Mouse (Mus musculus) telencephalon, adult 2 months (tissue): ENCODE measurements around the gene Trp53.

Source experiments
- DNase-seq: peaks from one replicate; pipeline ENCODE4 v3.0.0-alpha.2; 2011; ENCODE audit warnings: low read depth, low spot score

Trp53 gene

GRCm38 (mm10) chr11:69560896-69561854 is 19.0 kb upstream of the Trp53 start:
- peak; percentile 79 for DNase-seq

DNA sequence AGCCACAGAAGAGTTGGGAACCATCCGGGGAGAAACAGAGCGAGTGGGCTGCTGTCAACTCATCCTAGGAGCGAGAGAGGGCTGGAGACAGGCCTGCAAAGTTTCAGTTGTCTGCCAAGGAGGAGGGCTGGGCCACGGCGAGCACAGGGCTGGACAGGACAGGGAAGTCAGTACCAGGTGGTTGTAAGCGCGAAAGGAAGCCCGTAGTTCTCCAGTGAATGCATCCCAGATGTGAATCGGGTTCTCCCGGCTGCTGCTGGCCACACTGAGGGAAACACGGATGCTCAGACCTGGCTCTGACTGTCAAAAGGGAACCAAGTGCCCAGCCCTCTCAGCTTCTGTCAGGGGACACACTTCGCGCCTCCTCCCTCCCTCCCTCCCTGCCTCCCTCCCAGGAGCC is 16.8 kb upstream of the Trp53 start:
- no peak for DNase-seq

DNA sequence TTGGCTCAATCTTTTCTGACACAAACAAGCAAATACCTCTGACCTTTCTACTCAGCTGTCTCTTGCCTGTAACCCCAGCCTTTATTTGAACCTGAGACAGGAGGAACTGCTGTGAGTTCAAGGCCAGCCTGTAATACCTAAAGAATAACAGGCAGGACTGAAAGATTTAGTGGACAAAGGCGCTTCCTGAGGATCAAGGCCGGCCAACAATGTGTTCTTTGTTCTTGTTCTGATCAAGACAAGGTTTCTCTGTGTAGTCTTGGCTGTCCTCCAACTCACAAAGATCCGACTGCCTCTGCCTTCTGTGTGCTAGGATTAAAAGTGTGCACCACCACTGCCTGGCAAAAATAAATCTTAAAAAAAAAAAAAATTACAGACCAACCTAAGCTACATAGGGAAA is 15.8 kb upstream of the Trp53 start:
- DNase-seq: no peak

DNA sequence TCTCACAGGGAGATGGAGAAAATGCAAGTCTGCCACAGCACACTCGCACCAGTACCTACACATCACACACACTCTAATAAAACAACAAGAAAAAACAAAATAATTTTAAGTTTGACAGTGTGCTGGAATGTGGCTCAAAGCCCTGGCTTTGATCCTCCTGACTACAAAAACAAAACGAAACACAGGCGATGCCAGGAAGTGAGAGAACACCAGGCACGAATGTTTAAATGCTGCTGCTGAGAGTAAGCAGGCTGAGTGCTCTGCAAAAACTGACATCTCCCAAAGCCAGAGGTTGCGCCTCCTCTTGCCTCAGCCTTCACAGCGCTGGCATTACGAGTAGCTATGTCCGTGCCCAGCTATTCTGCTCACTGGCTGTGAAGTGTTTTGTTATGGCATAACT is 15.0 kb upstream of the Trp53 start:
- no peak for DNase-seq

DNA sequence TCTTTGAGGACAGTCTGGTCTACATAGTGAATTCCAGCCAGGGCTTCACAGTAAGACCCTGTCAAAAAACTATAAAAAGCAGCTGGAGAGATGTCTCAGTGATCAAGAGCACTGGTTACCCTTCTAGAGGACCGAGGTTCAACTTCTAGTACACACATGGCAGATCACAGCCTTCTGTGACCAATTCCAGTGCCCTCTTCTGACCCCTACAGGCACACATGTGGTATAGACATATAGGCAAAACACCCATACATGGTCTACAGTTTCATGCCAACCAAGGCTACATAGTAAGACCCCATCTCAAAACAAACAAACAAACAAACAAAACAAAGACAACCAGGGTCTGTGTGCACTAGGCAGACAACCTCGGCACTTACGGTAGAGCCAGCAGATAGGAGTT is 4.9 kb upstream of the Trp53 start:
- no peak for DNase-seq

DNA sequence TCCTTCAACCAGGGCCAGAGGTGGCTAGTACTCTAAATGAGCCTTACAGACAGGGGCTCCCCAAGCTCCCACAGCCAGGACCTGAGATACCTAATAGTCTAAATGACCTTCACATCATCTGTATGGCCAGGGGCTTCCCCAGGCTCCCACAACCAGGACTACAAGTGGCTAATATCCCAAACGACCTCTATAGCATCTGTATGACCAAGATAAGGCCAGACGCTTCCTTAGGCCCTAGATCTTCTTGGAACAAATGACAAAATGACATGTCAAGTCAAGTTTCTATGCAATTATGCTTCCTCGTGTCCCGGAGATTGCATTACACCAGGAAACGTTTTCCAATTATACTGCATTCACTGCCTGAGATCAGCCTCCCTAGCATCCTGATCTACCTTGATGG is 3.9 kb upstream of the Trp53 start:
- DNase-seq: no peak

- DNase-seq: no peak
Measured at GRCm38 (mm10) chr11:69578301-69578700, 1.9 kb upstream of the Trp53 start.

DNA sequence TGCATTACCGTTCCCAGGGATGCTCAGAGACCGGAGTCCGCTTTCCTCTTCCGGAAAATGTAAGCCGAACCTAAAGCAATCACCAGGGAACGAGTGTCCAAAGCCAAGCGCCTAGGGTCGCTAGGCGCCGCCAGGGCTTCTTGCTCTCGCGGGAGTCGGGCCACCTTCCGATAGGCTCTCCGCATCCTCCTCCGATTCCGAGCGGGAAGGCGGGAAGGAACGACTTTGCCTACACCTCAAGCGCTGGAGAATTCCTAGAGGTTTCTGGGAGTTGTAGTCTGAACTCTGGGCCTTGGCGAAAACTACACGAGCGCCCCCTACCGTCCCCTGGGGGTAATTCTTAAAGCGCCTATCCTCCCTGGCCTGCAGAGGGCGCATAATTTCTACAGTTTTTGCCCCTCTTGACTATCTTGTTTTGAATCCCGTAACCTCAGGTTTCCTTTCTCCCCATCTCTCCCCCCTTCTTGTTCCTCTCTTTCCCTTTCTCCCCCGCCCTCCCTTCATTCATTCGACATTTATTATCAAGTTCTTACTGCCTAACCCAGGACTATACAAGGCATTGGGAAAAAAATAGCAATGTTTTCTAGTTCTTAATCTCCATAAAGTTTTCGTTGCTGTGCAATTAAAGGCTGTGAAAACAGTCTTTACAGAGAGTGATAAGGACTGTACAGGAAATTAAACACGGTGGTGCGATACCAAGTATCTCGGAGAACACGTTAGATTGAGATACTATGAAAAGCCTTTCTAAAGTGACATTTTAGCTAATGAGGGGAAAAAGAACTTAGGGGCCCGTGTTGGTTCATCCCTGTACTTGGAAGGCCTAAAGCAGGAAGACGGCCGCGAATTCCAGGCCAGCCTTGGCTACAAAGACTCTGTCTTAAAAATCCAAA is 786 bp upstream of the Trp53 start:
- peak; percentile 98 for DNase-seq

GRCm38 (mm10) chr11:69580572-69581146 is 500 bp downstream of the Trp53 start:
- DNase-seq: no peak

DNA sequence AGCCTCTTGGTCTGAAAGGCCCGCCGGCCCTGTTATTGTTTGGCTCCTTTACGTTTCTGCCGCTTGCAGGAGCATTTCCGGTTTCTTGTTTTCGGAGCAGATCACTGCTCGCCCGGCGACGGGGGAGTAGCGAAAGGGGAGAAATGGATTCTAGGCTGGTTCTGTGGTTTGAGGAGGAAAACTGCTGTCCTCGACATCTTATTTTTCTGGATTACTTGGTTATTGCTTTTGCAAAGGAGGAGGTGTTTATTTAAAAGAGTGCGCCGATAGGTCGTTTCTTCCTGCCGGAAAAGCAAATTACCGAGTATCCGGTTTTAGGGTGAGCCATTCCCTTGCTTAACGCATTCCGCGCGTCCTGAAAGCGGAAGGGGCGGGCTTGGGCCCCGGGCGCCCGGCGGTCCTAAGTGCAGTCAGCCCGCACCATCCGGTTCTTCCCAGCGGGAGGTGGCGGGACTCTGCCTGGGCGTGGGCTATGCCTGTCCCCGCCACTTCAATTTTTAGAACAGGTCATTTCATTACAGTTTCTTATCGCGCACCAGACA is 1.1 kb downstream of the Trp53 start:
- DNase-seq: peak; percentile 95

- no peak for DNase-seq
Measured at GRCm38 (mm10) chr11:69581814-69582213, 1.7 kb downstream of the Trp53 start.

DNA sequence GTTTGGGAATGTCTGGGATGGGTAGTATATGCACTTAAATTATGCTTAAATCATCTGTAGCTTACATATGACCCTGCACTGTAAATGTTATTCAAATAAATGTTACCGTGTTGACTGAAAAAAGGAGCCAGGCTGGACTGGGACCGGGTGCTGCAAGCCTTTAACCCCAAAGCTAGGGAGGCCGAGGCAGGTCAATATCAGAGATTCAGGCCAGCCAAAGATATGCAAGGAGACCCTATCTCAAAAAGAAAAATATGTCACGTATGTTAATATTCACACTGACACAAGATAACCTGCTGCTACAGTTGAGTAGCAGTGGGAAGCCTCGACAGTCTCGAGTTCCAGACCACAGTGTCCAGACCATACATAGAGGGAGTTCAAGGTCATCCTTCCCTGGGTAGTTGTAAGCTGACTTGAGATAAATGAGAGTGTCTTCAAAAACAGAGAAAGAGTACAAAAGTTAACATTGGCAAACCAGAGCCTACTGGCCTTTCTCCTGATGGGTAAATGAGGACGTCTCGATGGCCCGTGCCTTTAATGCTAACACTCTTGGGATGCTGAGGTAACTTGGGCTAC is 2.2 kb downstream of the Trp53 start:
- no peak for DNase-seq

DNA sequence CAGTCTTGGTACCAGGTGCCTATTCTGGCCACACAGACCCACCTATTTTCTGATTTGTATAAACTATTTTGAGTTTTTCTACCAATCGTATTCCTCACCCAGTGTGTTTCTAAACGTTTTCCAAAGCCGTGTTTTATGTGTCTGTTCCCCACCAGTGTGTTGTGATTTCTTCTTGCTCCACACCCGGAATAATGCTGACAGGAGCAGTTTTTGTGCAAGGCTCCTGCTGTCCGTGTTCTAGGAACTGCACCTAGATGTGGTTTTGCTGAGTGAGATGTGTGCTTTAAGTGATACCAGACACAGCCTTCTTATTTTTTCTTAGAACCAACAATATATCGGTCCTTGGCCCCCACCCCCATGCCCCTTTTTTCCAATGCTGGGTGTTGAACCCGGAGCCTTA is 3.8 kb downstream of the Trp53 start:
- DNase-seq: no peak

DNA sequence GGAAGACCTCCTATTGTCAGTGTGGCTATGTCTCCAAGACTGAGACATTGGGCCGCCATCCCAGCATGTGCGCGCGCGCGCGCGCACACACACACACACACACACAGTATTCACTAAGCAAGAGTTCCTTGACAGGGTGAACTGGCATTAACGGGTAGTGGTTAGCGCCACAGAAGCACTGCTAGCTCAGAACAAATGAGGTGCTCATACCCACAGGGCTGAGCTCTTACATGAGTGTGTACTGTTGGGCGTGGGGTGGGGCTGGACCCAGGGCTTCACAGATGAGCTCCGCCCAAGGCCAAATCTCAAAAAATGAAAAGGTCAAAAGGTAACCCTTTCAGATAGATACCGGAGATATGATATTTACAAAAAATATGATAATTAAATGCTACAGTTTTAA is 4.8 kb downstream of the Trp53 start:
- no peak for DNase-seq

DNA sequence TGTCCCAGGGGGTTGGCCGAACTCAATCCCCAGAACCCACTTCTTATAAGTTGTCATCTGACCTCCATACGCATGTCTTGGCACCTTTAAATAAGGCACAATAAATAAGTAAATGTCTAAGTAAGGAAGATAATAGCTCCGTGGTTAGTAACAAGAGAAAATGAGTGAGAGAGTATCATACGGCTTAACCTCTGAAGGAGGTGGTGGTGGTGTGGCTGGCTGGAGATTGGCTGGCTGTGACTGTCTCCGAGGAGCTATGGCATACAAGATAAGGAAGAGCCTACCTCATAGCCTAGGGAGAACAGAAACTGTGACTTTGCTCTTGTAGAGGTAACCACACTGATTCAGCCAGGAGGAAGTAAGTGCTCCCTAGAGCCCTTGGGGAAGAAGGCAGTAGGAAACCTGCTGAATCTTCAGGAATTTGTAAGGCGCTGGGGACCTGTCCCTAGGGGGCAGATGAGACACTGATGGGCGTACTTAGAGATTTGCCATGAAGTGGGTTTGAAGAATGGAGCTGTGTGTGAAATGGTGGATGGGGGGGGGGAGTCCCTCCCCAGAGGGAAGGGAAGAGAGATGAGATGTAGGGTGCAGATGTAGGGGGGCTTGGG is 5.7 kb downstream of the Trp53 start:
- DNase-seq: no peak

DNA sequence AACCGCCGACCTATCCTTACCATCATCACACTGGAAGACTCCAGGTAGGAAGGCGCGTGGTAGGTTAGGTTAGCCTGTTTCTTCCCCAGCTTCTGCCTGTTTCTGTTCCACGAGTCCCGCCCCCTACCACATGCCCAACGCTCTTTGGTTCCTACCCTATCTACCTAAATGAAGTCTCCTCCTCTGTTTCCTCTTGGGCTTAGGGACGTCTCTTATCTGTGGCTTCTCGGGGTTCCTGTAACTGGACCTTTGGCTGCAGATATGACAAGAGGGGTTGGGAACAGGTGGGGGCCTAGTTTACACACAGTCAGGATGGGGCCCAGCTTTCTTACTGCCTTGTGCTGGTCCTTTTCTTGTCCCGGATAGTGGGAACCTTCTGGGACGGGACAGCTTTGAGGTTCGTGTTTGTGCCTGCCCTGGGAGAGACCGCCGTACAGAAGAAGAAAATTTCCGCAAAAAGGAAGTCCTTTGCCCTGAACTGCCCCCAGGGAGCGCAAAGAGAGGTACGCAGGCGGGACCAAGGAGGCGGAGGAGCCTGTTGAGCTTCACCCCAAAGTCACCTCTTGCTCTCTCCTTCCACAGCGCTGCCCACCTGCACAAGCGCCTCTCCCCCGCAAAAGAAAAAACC is 9.2 kb downstream of the Trp53 start:
- DNase-seq: no peak

GRCm38 (mm10) chr11:69590622-69591021 is 10.5 kb downstream of the Trp53 start:
- DNase-seq: no peak

DNA sequence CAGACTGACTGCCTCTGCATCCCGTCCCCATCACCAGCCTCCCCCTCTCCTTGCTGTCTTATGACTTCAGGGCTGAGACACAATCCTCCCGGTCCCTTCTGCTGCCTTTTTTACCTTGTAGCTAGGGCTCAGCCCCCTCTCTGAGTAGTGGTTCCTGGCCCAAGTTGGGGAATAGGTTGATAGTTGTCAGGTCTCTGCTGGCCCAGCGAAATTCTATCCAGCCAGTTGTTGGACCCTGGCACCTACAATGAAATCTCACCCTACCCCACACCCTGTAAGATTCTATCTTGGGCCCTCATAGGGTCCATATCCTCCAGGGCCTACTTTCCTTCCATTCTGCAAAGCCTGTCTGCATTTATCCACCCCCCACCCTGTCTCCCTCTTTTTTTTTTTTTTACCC is 11.3 kb downstream of the Trp53 start:
- DNase-seq: no peak

DNA sequence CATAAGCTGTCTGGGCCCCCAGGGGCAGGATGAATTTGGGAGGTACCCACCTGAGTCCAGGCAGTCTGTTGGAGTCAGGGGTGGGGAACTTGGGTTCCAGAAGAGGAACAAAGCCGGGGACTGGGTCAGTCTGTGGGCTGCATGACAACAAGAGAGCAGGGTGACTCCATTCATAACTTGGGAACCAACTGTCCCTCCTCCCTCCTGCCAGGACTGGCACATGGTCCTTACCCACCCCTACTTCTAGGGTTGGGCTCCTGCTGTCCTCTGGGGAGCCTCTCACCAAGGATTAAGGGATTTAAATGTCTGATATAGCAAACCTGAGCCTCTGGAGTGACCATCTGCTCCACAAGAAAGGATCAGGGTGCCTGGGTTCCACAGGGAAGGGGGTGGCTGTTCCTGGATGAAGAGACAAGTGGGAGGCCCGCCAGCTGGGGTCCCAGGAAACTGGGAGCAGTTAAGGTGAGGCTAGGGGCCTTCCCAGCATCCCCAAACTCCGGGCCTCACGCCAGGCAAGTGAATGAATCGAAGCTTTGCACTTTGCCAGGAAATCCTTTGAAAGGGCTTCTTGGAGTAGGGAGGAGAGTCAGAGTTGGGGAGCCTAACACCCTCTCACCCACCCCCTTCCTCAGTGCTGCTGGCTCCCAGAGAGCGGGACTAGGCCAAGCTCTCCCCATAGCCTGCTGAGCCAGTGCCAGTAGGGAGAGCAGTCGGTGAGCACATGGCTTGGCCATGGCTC is 11.9 kb downstream of the Trp53 start:
- no peak for DNase-seq

DNA sequence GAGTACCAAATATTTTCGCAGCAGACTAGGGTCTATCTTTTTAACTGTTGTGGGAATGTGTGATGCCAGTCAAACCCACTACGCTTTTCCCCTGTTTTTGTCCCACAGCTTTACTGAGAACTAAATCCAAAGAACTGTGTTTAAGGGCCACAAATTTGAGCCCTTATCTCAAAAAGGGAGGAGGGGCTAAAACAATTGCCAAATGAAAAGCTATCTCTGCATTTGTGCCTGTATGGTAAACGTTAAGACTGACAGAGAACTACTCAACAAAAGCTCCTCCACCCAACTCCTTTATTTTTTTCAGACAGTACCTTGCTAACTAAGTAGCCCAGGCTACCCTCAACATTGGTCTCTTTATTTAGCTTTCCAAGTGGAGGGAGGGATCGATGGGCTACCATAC is 12.6 kb downstream of the Trp53 start:
- DNase-seq: no peak
